8 mouse cellular contexts compared by ENCODE assay signal in the genomic region with DNA sequence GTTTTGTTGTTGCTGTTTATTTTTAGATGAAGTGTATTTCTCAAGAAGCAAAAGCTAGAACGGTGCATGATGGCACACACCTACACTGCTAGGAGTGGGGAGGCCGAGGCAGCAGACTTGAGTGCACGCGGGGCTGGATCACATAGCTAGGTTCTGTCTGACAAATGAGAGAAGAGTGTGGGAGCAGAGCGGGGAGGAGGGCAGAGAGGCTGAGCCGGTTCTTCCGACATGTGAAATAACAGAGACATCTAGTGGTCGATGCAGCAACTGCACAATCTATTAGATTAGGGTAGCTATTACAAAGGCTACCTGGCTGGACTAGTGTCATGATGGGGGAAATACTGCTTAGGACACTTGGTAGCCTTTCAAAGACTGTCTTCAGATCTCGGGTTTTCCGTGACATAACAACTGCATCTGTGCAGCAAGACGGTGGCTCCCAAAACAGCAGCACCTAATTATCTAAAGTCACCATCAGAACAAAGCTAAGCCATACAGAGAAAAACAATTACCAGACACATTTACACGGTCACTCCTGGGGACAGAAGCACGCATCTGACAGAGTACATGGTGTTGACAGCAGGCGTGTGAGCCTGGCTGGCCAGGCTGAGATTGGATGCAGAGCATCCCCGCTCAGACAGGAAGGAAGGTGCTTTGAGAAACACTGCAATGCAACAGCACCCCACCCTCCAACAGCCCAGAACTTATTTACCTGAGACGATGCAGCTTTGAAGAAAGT. TPM values are rescaled to one million over a fixed set of nuclear protein-coding genes. Genes with fewer than 3 reads are reported as not detected.
A peak's percentile ranks its signal among the peaks of the same experiment; 100 is the strongest.
DNase-seq lines count a peak whose midpoint lies in the region; ATAC-seq and TF ChIP-seq lines count a peak whose summit lies in the region.

No protein-coding gene starts in this region.

- H3K27ac ChIP-seq in heart, embryonic 11.5 days (ENCODE audit: low read depth, low read length): no peak overlapping the region
- H3K27ac ChIP-seq in limb, embryonic 12.5 days: no peak overlapping the region
- H3K27ac ChIP-seq in midbrain, embryonic 16.5 days (ENCODE audit: low read length): no peak overlapping the region
- H3K27ac ChIP-seq in stomach, embryonic 15.5 days: no peak overlapping the region

- DNase-seq in CD8-positive naive resting alpha-beta T cell, adult 2 months (ENCODE audit: low read depth in 2 of 2, low spot score in 2 of 2): peak; percentile 18 to 32
- DNase-seq in brain, embryonic 14.5 days (ENCODE audit: low read depth): peak; percentile 82
- DNase-seq in kidney, adult 9 months: peak; percentile 81

- WGBS in heart, embryonic 11.5 days (ENCODE audit: insufficient replicate concordance): 46% methylated on average over 16 of the region's 16 CpGs
- 54% methylated on average over 16 of the region's 16 CpGs for WGBS in limb, embryonic 12.5 days
- 54% methylated on average over 16 of the region's 16 CpGs for WGBS in midbrain, embryonic 16.5 days
- 50% methylated on average over 16 of the region's 16 CpGs for WGBS in stomach, embryonic 15.5 days

- H3K36me3 ChIP-seq in heart, embryonic 11.5 days (ENCODE audit: control insufficient read depth, insufficient read depth, low read length): peaks cover 21% of the 10 kb centered on the region
- peaks cover 69% of the 10 kb centered on the region for H3K36me3 ChIP-seq in limb, embryonic 12.5 days
- peaks cover 22% of the 10 kb centered on the region for H3K36me3 ChIP-seq in midbrain, embryonic 16.5 days (ENCODE audit: control insufficient read depth, insufficient read depth, low read length)
- H3K36me3 ChIP-seq in stomach, embryonic 15.5 days: peaks cover 30% of the 10 kb centered on the region

- TF ChIP-seq POLR2A in brain, embryonic 14.5 days (IDR thresholded peaks at IDR 0.05; ENCODE audit: borderline replicate concordance, extremely low read depth, insufficient read depth, insufficient read length, poor library complexity, severe bottlenecking): no peak

- no peaks in the 10 kb centered on the region for H3K9me3 ChIP-seq in heart, embryonic 11.5 days (replicated peaks; ENCODE audit: control insufficient read depth, low read length)
- H3K9me3 ChIP-seq in limb, embryonic 12.5 days: no peaks in the 10 kb centered on the region
- no peaks in the 10 kb centered on the region for H3K9me3 ChIP-seq in midbrain, embryonic 16.5 days (replicated peaks; ENCODE audit: control insufficient read depth, low read length, poor library complexity, severe bottlenecking)
- no peaks in the 10 kb centered on the region for H3K9me3 ChIP-seq in stomach, embryonic 15.5 days

- ATAC-seq in erythroblast, adult 5-6 weeks (replicated peaks; ENCODE audit: low FRiP score, poor library complexity, severe bottlenecking): peak; percentile 80
- ATAC-seq in heart, embryonic 11.5 days (replicated peaks; ENCODE audit: insufficient number of reproducible peaks, low FRiP score, low TSS enrichment): 0 out of 2 replicates have a peak, but pooled peaks have one; percentile 59
- ATAC-seq in limb, embryonic 12.5 days (ENCODE audit: insufficient number of reproducible peaks, insufficient read depth, low FRiP score, low TSS enrichment, low read depth): peak; percentile 75; the same call in 1 of the 2 replicates
- ATAC-seq in midbrain, embryonic 16.5 days: peak; percentile 89
- peak; percentile 66 for ATAC-seq in stomach, embryonic 15.5 days (ENCODE audit: insufficient read depth, low FRiP score, low read depth)

- H3K4me2 ChIP-seq in heart, embryonic 11.5 days: no peak overlapping the region
- no peak overlapping the region for H3K4me2 ChIP-seq in limb, embryonic 12.5 days
- no peak overlapping the region for H3K4me2 ChIP-seq in midbrain, embryonic 16.5 days (ENCODE audit: low read length)
- no peak overlapping the region for H3K4me2 ChIP-seq in stomach, embryonic 15.5 days

- no peaks in the 10 kb centered on the region for H3K27me3 ChIP-seq in heart, embryonic 11.5 days (ENCODE audit: control insufficient read depth, insufficient read depth, low read length)
- no peaks in the 10 kb centered on the region for H3K27me3 ChIP-seq in limb, embryonic 12.5 days
- no peaks in the 10 kb centered on the region for H3K27me3 ChIP-seq in midbrain, embryonic 16.5 days (ENCODE audit: control insufficient read depth, insufficient read depth, low read depth, low read length)
- H3K27me3 ChIP-seq in stomach, embryonic 15.5 days (replicated peaks): no peaks in the 10 kb centered on the region

- no peak overlapping the region for H3K4me3 ChIP-seq in heart, embryonic 11.5 days (ENCODE audit: low read depth, low read length)
- H3K4me3 ChIP-seq in limb, embryonic 12.5 days (replicated peaks): no peak overlapping the region
- H3K4me3 ChIP-seq in midbrain, embryonic 16.5 days (ENCODE audit: low read depth, low read length): no peak overlapping the region
- H3K4me3 ChIP-seq in stomach, embryonic 15.5 days (replicated peaks): no peak overlapping the region

- H3K9ac ChIP-seq in heart, embryonic 11.5 days (ENCODE audit: low read depth, low read length): no peak overlapping the region
- H3K9ac ChIP-seq in limb, embryonic 12.5 days (replicated peaks): no peak overlapping the region
- H3K9ac ChIP-seq in midbrain, embryonic 16.5 days (ENCODE audit: low read depth, low read length): no peak overlapping the region
- H3K9ac ChIP-seq in stomach, embryonic 15.5 days: no peak overlapping the region

- H3K4me1 ChIP-seq in heart, embryonic 11.5 days (ENCODE audit: control insufficient read depth, insufficient read depth, low read length): no peaks in the 10 kb centered on the region
- no peaks in the 10 kb centered on the region for H3K4me1 ChIP-seq in limb, embryonic 12.5 days (replicated peaks)
- no peaks in the 10 kb centered on the region for H3K4me1 ChIP-seq in midbrain, embryonic 16.5 days (ENCODE audit: control insufficient read depth, insufficient read depth, low read length)
- no peaks in the 10 kb centered on the region for H3K4me1 ChIP-seq in stomach, embryonic 15.5 days

- TF ChIP-seq CTCF in brain, embryonic 14.5 days (IDR thresholded peaks at IDR 0.05; ENCODE audit: borderline replicate concordance, extremely low read depth, insufficient read depth, insufficient read length): peak; percentile 72

RNA-seq across cellular contexts. Expression of a gene that starts 38.4 kb away (rescaled TPM):
- 16.8 and 17.3 TPM in 2 replicates for polyA plus RNA-seq in brain, embryonic 14.5 days (2012; rRNA removed)
- 4.2 and 7.1 TPM in 2 replicates for total RNA-seq in erythroblast, adult 5-6 weeks (2015; ENCODE audit: low replicate concordance)
- 8.2 and 8.5 TPM in 2 replicates for total RNA-seq in erythroblast, adult 5-6 weeks (2017; ENCODE audit: low replicate concordance)
- 22.7 and 26.6 TPM in 2 replicates for polyA plus RNA-seq in heart, embryonic 11.5 days (2014; fragmentation: Nextera tagmentation; extraction: Ambion mirVana)
- 33.2 and 37.3 TPM in 2 replicates for polyA plus RNA-seq in limb, embryonic 12.5 days (2016; fragmentation: Nextera tagmentation; extraction: Ambion mirVana)
- 23.7 and 28.7 TPM in 2 replicates for polyA plus RNA-seq in midbrain, embryonic 16.5 days (2015; fragmentation: Nextera tagmentation; extraction: Ambion mirVana)
- 23.2 and 27.0 TPM in 2 replicates for polyA plus RNA-seq in stomach, embryonic 15.5 days (2015; fragmentation: Nextera tagmentation; extraction: Ambion mirVana)

RNA-seq across cellular contexts. Expression of a gene that starts 40.0 kb away (rescaled TPM):
- polyA plus RNA-seq in brain, embryonic 14.5 days (2012; rRNA removed): 15.8 and 17.7 TPM in 2 replicates
- total RNA-seq in erythroblast, adult 5-6 weeks (2015; ENCODE audit: low replicate concordance): 3.3 and 6.9 TPM in 2 replicates
- total RNA-seq in erythroblast, adult 5-6 weeks (2017; ENCODE audit: low replicate concordance): 0.43 and 3.6 TPM in 2 replicates
- 23.2 and 24.7 TPM in 2 replicates for polyA plus RNA-seq in heart, embryonic 11.5 days (2014; fragmentation: Nextera tagmentation; extraction: Ambion mirVana)
- polyA plus RNA-seq in limb, embryonic 12.5 days (2016; fragmentation: Nextera tagmentation; extraction: Ambion mirVana): 27.9 and 30.5 TPM in 2 replicates
- polyA plus RNA-seq in midbrain, embryonic 16.5 days (2015; fragmentation: Nextera tagmentation; extraction: Ambion mirVana): 18.2 and 18.8 TPM in 2 replicates
- polyA plus RNA-seq in stomach, embryonic 15.5 days (2015; fragmentation: Nextera tagmentation; extraction: Ambion mirVana): 22.2 and 24.8 TPM in 2 replicates

RNA-seq across cellular contexts. Expression of a gene that starts 46.4 kb away (rescaled TPM):
- 7.3 and 9.3 TPM in 2 replicates for polyA plus RNA-seq in brain, embryonic 14.5 days (2012; rRNA removed)
- 0.38 and 3.3 TPM in 2 replicates for total RNA-seq in erythroblast, adult 5-6 weeks (2015; ENCODE audit: low replicate concordance)
- total RNA-seq in erythroblast, adult 5-6 weeks (2017; ENCODE audit: low replicate concordance): 1.7 and 3.0 TPM in 2 replicates
- 11.7 and 13.1 TPM in 2 replicates for polyA plus RNA-seq in heart, embryonic 11.5 days (2014; fragmentation: Nextera tagmentation; extraction: Ambion mirVana)
- polyA plus RNA-seq in limb, embryonic 12.5 days (2016; fragmentation: Nextera tagmentation; extraction: Ambion mirVana): 10.4 and 11.0 TPM in 2 replicates
- polyA plus RNA-seq in midbrain, embryonic 16.5 days (2015; fragmentation: Nextera tagmentation; extraction: Ambion mirVana): 14.9 and 15.6 TPM in 2 replicates
- 10.4 and 13.4 TPM in 2 replicates for polyA plus RNA-seq in stomach, embryonic 15.5 days (2015; fragmentation: Nextera tagmentation; extraction: Ambion mirVana)

Comparison
In these comparisons a context has a peak if more than half of its experiments do, and no peak if none do; other contexts are left out.
1. DNase-seq: peak in every context shown above with its lines; median percentile 82 in brain, embryonic 14.5 days; 81 in kidney, adult 9 months; 25 in CD8-positive naive resting alpha-beta T cell, adult 2 months.